Mouse (Mus musculus) embryo, embryonic 11 days (tissue): ENCODE measurements around the gene Ssh2.

ENCODE experiments used
- DNase-seq: peaks from one replicate; pipeline ENCODE4 v3.0.0-alpha.2; 2015

Gene Ssh2

DNA sequence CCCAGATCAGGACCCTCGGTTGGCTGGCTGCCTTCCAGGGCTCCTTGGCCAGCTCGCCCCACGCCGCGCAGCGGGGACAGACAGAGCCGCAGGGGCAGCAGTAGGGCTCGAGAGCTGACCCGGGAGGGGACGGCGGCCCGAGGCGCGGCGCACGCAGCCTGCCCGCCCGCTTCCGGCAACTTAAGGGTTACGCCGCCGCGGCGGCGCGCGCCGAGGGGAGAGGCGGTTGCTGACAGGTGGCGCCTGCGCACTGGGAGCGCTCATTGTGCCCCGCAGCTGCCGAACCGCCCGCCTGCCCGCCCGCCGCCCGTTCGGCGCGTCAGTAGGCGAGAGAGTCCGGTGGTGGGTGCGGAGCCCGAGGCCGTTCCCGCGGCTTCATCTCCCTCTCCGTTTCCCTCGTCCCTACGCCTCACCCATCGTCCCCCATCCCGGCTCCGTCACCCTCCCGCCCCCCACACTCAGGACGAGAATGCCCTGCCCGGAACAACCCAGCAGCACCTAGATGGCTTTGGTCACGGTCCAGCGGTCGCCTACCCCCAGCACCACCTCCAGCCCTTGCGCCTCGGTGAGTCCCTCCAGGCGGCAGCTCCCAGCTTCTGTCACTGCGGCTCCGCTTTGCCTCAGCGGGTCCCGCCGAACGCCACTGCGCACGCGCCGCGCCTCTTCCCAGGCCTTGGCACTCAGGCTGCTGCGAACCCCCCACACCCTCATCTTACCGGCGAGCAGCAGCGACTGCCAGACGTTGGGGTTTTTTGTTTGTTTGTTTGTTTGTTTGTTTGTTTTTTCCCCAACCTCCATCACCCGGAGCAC is at the start of gene Ssh2:
Gene Ssh2, plus strand, starts transcription at position 337 of the 810 bp plus-strand sequence.
- DNase-seq, result peak; percentile 97

DNA sequence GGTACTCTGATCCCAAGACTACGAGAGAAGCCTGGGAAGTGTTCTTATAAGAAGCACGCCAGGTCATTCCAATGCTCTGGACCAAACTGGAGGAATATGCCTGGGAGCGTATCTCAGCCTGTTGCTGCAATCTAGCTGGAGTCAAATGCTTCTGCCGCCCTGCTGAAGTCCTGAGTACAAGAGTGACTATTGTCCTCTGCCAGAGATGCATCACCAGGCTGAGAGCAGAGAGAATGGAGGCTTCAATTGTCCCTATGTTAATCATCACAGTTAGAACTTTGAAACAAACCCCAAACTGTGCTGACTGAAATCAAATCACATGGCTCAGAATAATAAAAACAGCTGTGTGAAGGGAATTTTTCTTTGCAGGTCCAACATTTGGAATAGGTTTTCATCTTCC is 42.4 kb upstream of the Ssh2 start:
- DNase-seq, result no peak

DNA sequence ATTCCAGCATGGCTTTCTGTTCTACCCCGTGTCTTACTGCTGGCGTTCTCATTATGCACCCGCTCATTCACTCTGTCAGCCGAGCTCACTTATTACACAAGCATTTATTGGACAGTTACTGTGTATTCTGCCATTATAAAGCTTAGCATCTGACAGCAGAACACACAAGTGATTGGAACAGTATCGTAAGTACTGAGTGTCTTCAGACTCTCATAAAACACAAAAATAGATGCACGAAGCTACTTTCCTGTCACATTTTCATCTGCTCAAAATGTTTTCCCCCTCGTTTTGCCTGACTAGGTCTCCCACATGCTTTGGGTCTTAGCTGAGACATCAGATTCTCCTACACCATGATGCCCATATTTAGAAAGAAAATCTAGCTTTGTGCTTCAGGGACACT is 41.6 kb upstream of the Ssh2 start:
- DNase-seq, result no peak

DNA sequence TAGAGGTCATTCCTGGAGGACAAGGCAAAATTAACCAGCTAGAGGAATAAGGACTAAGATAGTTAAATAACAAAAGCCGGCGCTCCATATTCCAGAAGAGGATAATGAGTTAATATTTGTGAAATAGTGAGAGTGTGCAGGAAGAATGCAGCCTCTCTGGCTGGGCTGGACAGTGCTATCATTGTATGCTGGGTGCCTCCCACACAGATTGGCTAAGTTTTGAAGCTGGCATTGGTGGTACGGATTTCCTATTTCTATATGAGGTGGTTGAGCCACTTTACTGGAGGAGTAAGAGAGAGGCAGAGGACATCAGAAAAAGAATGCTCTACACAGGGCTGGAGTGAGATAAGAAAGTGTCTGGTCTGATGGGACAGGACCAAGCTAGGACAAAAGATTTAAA is 36.3 kb upstream of the Ssh2 start:
- DNase-seq, result no peak

DNA sequence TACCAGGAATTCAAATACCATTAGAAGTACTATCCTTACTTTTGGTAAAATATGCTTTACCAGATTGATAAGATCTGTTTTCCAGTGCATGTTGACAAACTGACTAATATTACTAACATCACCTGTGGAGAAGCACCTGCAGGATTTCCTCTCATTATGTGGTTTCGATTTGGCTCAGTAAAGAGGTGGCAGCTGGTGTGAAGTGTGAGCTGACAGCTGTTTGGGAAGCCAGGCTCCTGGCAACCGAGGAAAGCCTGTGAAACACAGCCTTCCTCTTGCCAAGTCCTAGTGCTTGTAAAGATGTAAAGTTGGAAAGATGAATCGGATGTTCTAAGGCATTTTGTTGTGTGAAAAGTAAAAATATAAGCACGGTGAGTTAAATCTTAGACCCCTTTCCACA is 35.2 kb upstream of the Ssh2 start:
- no peak for DNase-seq

DNA sequence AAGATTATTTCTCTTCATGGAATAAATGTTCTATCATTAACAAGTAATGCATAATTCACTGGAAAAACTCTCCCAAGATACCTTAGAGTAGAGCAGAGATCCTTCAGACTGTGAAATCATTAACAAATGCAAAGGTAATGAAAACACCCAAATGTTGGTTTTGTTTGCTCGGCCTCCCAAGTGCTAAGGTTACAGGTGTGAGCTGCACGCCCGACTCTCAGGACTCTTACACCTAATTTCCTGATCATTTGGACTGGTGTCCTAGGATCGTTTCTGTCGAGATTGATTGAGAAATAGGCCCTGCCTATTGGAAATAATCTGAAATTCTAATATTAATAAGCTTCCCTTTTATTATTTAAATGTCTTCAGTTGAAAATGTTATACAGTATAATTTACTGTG is 34.6 kb upstream of the Ssh2 start:
- no peak for DNase-seq

DNA sequence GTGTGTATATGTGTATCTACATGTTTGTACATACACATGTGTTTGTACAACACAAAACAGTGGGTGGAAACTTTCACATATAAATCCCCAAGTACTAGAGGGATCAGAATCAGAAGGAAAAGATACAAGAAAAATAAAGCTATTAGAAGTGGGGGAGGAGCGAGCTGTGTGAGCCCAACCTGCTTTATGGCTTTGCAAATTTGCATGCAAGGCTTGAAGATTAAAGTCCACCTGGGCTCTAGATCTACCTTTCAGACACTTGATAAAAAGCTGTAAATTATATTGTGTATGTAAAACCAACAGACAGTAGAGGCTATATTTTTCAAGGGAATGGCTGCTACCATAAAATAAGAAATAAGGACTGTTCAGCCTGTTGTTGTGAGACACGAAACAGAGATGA is 34.0 kb upstream of the Ssh2 start:
- DNase-seq, result no peak

DNA sequence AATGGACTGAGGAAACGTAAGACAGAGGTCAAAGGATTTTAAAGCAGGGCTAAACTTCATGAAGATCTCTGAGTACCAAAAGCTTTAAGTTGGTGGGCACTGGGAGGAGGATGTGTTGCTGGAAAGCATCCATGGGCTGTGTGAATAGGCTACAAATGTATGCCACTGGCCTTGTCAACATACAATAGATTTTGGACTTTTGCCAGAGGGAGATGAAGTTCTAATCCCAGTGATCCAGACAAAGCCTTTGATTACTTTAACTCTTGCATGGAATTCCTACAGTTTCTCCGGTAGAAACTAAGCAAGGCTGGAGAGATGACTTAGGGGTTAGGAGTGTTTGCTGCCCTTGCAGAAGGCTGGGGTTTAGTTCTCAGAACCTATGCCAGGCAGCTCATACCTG is 33.5 kb upstream of the Ssh2 start:
- no peak for DNase-seq

DNA sequence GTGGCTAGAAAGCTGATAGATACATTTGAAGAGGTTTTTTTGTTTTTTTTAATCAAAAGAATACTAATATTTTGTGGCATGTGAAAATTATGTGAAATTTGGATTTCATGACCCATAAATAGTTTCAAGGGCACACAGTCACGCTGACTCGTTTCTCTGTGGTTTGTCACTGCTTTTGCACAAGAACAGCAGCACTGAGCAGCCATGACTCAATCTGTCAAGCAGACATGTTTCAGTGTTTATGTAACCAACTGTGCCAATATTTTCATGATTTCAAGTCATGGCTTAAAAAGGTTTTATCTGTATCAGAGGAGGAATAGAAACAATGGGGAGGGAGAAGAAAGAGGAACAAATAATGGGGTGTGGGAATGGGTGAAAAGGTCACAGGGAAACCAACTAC is 31.2 kb upstream of the Ssh2 start:
- DNase-seq, result no peak

DNA sequence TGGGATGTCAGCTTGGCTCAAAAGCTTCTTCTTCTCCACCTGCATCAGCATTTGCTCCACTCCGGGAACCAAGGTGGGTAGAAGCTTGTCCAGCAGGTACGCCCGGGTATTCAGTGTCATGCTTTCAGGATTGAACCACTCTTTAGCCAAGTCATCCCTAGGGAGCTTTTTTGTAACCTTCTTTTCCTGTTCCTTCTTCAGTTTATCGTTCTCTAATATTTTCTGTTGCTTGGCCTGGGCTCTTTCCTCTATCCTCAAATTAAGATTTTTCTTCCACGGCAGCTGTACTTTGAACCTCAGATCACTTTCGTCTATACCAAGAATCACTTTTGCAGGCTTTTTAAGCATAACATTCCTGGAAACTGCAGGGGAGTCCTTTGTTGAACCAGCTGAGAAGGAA is 27.2 kb upstream of the Ssh2 start, which contains the start of gene Efcab5:
Gene Efcab5, minus strand, starts transcription at position 101 of the 400 bp plus-strand sequence.
- no peak for DNase-seq

DNA sequence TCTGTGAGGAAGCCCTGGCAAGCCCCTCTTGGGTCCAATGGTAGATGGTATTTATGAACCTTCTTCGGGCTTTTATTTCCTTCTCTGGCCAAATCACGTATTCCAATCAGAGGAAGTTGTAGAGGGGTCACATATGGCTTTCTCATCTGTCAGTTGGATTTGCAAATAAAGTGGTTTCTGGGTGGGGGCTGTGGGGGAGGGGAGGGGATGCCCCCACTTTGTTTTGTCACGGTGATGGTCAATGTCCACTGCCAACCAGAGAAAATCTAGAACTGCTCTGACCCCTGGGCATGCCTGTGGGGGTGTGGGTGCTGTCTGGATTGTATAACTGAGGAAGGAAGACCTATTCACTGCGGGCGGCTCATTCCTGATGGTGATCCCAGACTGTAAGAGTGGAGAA is 22.7 kb upstream of the Ssh2 start:
- DNase-seq, result no peak

DNA sequence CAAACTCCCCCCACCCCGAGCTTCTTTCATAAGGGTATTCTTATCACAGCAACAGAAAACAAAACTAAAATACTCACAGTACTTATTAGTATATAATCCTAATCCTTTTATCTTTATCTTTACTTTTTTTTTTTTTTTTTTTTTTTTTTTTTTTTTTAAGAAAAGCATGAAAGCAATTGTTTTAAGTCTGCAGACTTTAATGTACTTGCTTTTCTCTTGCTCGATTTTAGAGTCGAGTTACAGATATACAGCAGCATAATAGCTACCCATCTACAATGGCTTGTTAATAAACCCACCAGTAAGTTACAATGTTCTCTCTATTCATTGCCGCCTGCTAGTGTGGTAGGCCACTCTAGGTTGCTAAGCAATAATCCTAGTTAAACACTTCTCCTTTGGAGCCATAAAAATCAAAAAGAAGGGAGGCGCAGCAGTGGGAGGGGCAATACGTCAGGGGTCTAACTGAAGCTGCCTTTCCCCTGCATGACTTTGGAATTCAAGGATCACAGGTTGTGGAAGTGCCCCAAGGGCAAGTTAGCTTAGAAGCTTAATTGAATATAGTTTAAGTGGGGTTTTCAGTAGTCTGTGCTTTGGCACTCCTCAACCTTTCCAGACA is 22.0 kb upstream of the Ssh2 start:
- peak; percentile 59 for DNase-seq

DNA sequence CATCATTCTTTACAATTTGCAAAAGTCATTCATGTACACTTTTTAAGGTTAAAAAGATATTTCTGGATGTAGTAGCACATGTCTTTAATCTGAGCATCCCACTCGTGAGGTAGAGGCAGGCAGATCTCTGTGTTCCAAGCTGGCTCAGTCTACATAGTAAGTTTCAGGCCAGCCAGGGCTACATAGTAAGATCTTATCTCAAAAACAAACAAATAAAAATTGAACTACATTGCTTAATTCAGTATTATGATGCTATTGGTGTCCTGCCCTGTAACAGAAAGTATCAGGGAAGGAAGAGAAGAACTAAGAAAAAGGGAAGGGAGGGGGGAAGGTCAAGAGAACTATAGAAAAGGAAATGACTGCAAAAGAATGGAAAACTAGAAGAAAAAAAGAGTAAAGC is 21.3 kb upstream of the Ssh2 start:
- DNase-seq, result no peak

DNA sequence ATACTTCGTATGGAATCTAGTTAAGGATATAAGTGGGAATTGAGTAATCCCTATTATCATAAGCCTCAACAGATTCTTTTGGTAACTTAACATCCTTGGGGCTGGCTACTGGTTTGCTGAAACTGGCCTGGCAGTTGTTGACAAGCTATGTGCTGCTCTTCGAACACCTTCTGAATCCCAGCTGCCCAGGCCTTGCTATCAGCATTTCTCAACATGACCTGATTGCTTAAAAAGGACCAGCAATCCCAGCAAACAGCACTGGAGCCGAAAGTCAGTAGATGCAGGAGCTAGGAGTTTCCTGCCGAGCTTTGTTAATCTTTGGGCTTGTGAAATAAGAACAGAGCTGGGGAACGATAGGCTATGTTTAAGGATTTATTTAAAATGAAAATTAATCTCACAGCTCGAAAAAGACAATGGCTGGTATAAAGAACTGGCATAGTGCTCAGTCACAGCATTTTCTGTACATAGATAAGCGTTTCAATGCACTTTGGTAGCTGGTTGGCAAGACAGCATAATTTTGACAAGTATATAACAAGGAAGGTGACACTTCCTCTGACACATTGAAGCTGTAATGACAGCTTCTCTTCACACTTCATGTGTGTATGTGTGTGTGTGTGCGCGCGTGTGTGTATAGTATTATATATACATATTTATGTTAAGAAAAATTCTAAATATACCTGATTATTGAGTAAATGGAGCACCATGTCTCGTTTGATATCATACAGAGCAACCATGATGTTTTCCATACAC is 20.6 kb upstream of the Ssh2 start:
- no peak for DNase-seq

DNA sequence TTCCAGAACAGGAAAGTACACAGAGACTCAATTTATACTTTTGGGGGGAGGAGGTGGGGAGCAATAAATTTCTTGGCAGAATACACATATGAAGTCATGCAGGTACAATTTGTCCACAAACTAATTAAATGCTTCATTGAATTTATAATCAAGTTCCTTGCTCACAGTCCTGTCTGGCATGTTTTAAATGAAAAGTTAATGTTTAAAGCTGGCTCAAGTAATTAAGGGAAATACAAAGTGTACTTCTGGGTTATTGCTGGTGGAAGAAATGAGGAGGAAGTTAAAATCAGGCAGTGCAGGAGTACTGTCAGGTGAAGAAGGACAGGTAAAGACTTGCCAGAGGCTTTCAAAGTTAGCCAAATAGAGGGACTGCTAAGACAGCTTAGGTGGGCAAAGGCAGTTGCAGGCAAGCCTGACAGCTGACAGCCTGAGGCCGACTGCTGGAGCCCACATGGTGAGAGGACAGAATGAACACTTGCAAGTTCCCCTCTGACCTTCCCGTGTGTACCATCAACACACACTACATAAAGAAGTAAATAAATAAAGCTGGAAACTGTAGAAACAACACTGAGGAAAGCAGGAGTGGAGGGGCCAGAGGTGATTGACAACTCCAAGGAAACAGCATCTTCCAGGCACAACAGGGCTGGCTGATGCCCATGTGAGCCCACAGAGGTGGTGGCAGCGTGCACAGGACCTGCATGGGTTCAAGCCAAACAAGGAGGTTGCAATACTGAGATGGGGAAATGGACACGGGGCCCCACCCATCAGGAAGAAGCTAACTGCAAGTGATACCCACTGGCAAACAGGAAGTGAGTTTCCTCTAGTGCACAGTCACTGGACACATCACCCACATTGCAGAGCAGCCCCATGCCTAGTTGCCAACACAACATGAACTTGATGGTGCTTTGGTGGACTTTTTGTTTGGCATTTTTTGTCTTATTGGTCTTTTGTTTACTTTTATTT is 19.6 kb upstream of the Ssh2 start:
- DNase-seq, result no peak

DNA sequence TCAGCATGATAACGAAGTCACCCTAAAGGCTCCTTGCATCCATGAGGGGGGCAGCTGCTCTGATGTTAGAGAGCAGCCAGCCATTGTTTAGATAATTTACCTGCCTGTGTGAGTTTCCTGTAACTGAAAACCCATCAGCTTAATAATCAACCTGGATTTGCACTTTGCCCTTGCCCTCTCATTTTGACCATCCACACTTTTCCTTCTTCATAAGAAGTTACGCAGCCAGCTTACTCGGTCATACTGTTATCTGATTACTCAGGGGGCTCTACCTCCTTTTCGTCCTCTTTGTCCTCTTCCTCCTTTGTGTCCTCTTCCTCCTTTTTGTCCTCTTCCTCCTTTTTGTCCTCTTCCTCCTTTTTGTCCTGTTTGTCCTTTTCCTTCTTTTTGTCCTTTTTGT is 16.5 kb upstream of the Ssh2 start:
- no peak for DNase-seq

DNA sequence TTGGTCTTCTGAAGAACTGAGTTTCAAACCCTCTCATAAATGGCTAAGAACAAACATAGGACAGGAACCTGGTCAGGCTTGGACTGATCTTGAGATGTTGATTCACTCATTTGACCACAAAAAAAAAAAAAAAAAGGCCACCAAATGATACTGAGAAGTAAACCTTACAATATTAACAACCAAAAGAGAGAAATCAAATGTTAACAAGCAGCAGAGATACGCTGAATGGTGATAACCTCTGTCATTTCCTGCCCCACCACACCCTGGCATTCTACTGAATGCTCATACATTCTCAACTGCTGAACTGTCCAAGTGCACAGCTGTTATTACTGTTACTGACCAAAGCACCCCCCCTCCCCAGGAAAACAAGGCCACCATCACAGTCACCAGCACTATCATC is 15.4 kb upstream of the Ssh2 start:
- DNase-seq, result no peak

DNA sequence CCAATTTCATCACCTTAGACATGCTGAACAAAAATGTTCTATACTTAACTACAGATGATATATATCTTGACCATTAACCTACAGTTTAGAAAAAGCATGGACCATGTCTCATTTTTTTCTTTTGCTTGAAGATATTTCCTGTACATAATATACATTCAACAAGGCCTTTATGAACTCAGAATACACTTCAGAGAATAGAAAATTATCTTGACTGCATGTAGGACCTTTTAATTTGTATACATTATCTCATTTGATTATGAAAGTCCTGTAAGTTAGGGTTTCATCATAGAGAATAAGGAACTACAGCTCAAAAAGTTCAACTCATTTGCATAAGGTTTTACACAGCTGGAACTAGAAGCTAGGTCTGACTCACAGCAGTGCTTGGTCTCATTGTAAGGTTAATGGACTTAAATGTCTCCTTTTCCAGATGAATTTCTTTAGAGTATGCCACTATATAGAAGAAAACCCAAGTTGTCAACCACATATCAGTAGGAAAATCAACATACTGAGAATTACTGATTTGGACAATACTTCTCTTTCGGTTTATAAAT is 1.9 kb upstream of the Ssh2 start:
- no peak for DNase-seq

DNA sequence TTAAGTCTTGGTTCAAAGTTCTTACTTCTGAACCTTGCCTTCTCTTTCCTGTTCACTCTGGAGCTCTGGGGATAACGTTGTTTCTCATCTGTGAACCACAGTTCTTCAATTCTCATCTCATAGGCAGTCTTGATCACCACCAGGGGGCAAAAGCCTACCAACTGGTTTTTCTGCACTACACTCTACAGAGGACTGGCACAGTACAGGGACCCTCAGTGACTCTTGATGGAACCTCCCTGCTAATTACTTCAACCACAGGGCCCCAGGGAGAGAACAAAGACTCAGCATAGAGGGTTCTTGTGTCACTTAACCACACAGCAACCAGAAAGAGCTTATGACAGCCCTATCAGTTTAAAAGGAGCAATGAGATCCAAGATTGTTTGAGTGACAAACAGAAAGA is 1.3 kb upstream of the Ssh2 start:
- peak; percentile 83 for DNase-seq

DNA sequence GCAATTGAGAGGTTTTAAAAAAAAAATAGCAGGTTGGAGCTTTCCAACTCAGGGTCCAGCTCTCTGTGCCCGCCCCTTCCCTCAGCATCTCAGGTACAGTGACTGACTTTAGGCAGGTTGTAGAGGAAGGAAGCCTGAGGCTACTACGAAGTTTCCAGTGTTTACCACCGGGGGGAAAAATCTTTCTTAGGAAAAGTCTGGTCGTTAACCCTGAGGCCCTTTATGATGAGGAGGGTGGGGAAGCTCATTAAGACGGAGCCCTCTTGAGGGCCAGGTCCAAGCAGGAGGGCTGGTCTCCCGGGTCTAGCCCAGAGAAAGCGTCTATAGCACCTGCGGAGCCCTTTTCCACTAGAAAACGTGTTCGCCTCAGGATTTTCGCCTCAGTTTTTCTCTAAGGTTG is 604 bp upstream of the Ssh2 start:
- no peak for DNase-seq

DNA sequence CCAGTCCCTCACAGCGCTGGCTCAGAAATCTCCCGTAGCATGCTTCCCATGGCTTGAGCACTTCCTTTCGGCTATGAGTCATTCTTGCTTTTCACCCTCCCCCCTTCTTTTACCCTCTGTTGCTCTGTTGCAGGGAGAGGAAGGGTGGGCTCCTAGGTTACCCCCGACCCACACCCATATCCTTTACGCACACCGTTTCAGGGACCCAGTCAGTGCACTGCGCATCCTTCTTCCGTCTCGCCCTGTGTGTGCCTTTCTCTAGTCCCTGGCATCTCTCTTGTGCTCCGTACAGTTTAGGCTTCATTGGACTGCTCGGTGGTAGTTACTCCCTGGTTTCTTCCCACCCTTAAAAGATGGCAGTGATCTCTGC is 659 bp downstream of the Ssh2 start:
- peak; percentile 32 for DNase-seq

DNA sequence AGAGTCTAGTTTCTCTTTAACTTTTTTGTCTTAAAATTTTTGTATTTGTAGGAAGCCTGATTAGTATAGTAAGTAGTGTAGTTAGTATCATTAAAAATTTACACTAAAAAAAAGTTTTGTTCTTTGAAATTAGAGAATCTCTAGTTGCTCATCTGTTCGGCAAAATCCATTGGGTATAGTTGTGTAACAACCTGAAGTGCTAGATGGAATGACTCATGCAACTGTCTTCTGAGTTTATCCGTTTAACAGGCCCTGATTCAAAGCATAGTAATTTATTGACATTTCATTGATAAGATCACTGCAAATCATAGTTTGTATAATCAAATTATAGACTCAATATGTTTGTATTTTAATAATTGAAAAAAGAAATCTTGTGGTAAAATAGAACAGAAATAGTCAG is 14.7 kb downstream of the Ssh2 start:
- no peak for DNase-seq

DNA sequence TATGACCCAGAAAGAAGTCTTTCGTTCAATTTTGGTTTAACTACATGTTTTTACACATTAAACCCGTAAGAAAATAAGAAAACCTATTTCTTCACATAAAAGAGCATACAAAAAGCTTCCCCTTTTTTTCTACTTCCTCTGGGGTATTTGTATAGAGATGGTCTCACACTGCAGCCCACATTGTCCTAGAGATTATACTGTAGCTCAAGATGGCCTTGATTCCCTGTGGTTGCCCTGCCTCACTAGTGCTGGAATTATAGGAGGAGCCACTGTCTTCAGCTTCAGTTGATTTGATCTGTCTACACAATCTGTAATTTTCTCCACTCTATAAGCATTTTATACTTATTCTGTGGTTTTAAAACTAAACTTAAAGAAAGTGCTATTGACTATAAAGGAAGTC is 15.4 kb downstream of the Ssh2 start:
- no peak for DNase-seq
